Mouse (Mus musculus): ENCODE measurements around the gene Cdkal1. TPM values are rescaled to one million over a fixed set of nuclear protein-coding genes. Genes with fewer than 3 reads are reported as not detected.

The Cdkal1 gene
- polyA plus RNA-seq, 1 experiment from 2014 or later: 31.8 TPM

GRCm38 (mm10) chr13:29407619-29408018 lies 447.9 kb downstream of the Cdkal1 start:
- H3K36me3 ChIP-seq: no peaks in the 10 kb centered on the region
- no peak overlapping the region for H3K9ac ChIP-seq
- H3K27me3 ChIP-seq: no peaks in the 10 kb centered on the region
- H3K9me3 ChIP-seq: no peaks in the 10 kb centered on the region
- 64% methylated on average over 1 of the region's 1 CpGs for WGBS
- ATAC-seq (ENCODE audit: insufficient number of reproducible peaks, low FRiP score, low TSS enrichment, low read depth): no peak
- H3K4me1 ChIP-seq: no peaks in the 10 kb centered on the region
- H3K4me2 ChIP-seq: no peak overlapping the region
- H3K4me3 ChIP-seq: no peak overlapping the region
- no peak overlapping the region for H3K27ac ChIP-seq

GRCm38 (mm10) chr13:29405316-29405715 lies 450.2 kb downstream of the Cdkal1 start:
- no peak overlapping the region for H3K9ac ChIP-seq
- 0 out of 2 replicates have a peak, but pooled peaks cover under 1% of the 10 kb centered on the region for H3K4me1 ChIP-seq
- no peak overlapping the region for H3K4me2 ChIP-seq
- no peaks in the 10 kb centered on the region for H3K9me3 ChIP-seq
- no peaks in the 10 kb centered on the region for H3K36me3 ChIP-seq
- no peak overlapping the region for H3K27ac ChIP-seq
- ATAC-seq (ENCODE audit: insufficient number of reproducible peaks, low FRiP score, low TSS enrichment, low read depth): no peak
- WGBS: 33% methylated on average over 5 of the region's 5 CpGs
- H3K4me3 ChIP-seq: no peak overlapping the region
- H3K27me3 ChIP-seq: no peaks in the 10 kb centered on the region

GRCm38 (mm10) chr13:29403217-29403616 lies 452.3 kb downstream of the Cdkal1 start:
- 59% methylated on average over 5 of the region's 5 CpGs for WGBS
- H3K4me1 ChIP-seq: peaks cover 4% of the 10 kb centered on the region; the same call in 1 of the 2 replicates
- no peak for ATAC-seq (ENCODE audit: insufficient number of reproducible peaks, low FRiP score, low TSS enrichment, low read depth)

GRCm38 (mm10) chr13:29402526-29403040 lies 452.9 kb downstream of the Cdkal1 start:
- no peak overlapping the region for H3K4me3 ChIP-seq
- no peak for ATAC-seq (ENCODE audit: insufficient number of reproducible peaks, low FRiP score, low TSS enrichment, low read depth)
- H3K36me3 ChIP-seq: no peaks in the 10 kb centered on the region
- WGBS: 33% methylated on average over 3 of the region's 3 CpGs
- H3K27me3 ChIP-seq: no peaks in the 10 kb centered on the region
- no peak overlapping the region for H3K27ac ChIP-seq
- H3K9me3 ChIP-seq: no peaks in the 10 kb centered on the region
- no peak overlapping the region for H3K4me2 ChIP-seq
- H3K4me1 ChIP-seq: peaks cover 4% of the 10 kb centered on the region; the same call in 1 of the 2 replicates
- no peak overlapping the region for H3K9ac ChIP-seq

More at GRCm38 (mm10) chr13:29403217-29403616, 452.3 kb downstream of the Cdkal1 start:
- Histone ChIP-seq H3K4me3 (no peak overlapping the region), H3K4me2 (no peak overlapping the region), H3K27me3 (no peaks in the 10 kb centered on the region), H3K27ac (no peak overlapping the region), H3K36me3 (no peaks in the 10 kb centered on the region), H3K9me3 (no peaks in the 10 kb centered on the region), H3K9ac (no peak overlapping the region)

GRCm38 (mm10) chr13:29399908-29400307 lies 455.6 kb downstream of the Cdkal1 start:
- no peaks in the 10 kb centered on the region for H3K27me3 ChIP-seq
- no peak overlapping the region for H3K4me2 ChIP-seq
- no peaks in the 10 kb centered on the region for H3K9me3 ChIP-seq
- no peak overlapping the region for H3K4me3 ChIP-seq
- H3K27ac ChIP-seq: no peak overlapping the region
- H3K9ac ChIP-seq: no peak overlapping the region
- 21% methylated on average over 5 of the region's 5 CpGs for WGBS
- no peak for ATAC-seq (ENCODE audit: insufficient number of reproducible peaks, low FRiP score, low TSS enrichment, low read depth)
- H3K4me1 ChIP-seq: peaks cover 4% of the 10 kb centered on the region; the same call in 1 of the 2 replicates
- no peaks in the 10 kb centered on the region for H3K36me3 ChIP-seq

GRCm38 (mm10) chr13:29398456-29398855 lies 457.0 kb downstream of the Cdkal1 start:
- no peak overlapping the region for H3K4me2 ChIP-seq

GRCm38 (mm10) chr13:29395694-29396093 lies 459.8 kb downstream of the Cdkal1 start:
- Histone ChIP-seq H3K4me3 (no peak overlapping the region), H3K4me1 (peaks cover 4% of the 10 kb centered on the region; the same call in 1 of the 2 replicates), H3K4me2 (no peak overlapping the region), H3K36me3 (no peaks in the 10 kb centered on the region), H3K27me3 (no peaks in the 10 kb centered on the region), H3K9me3 (no peaks in the 10 kb centered on the region), H3K27ac (no peak overlapping the region), H3K9ac (no peak overlapping the region)
- ATAC-seq (ENCODE audit: insufficient number of reproducible peaks, low FRiP score, low TSS enrichment, low read depth): no peak
- WGBS: 39% methylated on average over 4 of the region's 4 CpGs

More at GRCm38 (mm10) chr13:29398456-29398855, 457.0 kb downstream of the Cdkal1 start:
- H3K9me3 ChIP-seq: no peaks in the 10 kb centered on the region
- H3K9ac ChIP-seq: no peak overlapping the region
- H3K4me3 ChIP-seq: no peak overlapping the region
- WGBS: 35% methylated on average over 2 of the region's 2 CpGs
- peaks cover 4% of the 10 kb centered on the region; the same call in 1 of the 2 replicates for H3K4me1 ChIP-seq
- no peak overlapping the region for H3K27ac ChIP-seq
- no peaks in the 10 kb centered on the region for H3K27me3 ChIP-seq
- no peaks in the 10 kb centered on the region for H3K36me3 ChIP-seq
- no peak for ATAC-seq (ENCODE audit: insufficient number of reproducible peaks, low FRiP score, low TSS enrichment, low read depth)

- Histone ChIP-seq H3K27me3 (no peaks in the 10 kb centered on the region), H3K9me3 (no peaks in the 10 kb centered on the region), H3K36me3 (no peaks in the 10 kb centered on the region), H3K27ac (no peak overlapping the region), H3K4me1 (no peaks in the 10 kb centered on the region), H3K4me3 (no peak overlapping the region), H3K4me2 (no peak overlapping the region), H3K9ac (no peak overlapping the region)
- ATAC-seq (ENCODE audit: insufficient number of reproducible peaks, low FRiP score, low TSS enrichment, low read depth): no peak
- 69% methylated on average over 5 of the region's 5 CpGs for WGBS
Observed at GRCm38 (mm10) chr13:29390025-29390424, 465.4 kb downstream of the Cdkal1 start.

- Histone ChIP-seq H3K9ac (no peak overlapping the region), H3K4me3 (no peak overlapping the region), H3K9me3 (no peaks in the 10 kb centered on the region), H3K27ac (no peak overlapping the region), H3K4me1 (no peaks in the 10 kb centered on the region), H3K4me2 (no peak overlapping the region), H3K27me3 (no peaks in the 10 kb centered on the region), H3K36me3 (no peaks in the 10 kb centered on the region)
- 89% methylated on average over 3 of the region's 3 CpGs for WGBS
- ATAC-seq (ENCODE audit: insufficient number of reproducible peaks, low FRiP score, low TSS enrichment, low read depth): no peak
Observed at GRCm38 (mm10) chr13:29388918-29389317, 466.6 kb downstream of the Cdkal1 start.

- Histone ChIP-seq H3K27ac (no peak overlapping the region), H3K4me1 (no peaks in the 10 kb centered on the region), H3K27me3 (no peaks in the 10 kb centered on the region), H3K4me3 (no peak overlapping the region), H3K9ac (no peak overlapping the region), H3K9me3 (no peaks in the 10 kb centered on the region), H3K36me3 (no peaks in the 10 kb centered on the region), H3K4me2 (no peak overlapping the region)
- no peak for ATAC-seq (ENCODE audit: insufficient number of reproducible peaks, low FRiP score, low TSS enrichment, low read depth)
- WGBS: 64% methylated on average over 2 of the region's 2 CpGs
Observed at GRCm38 (mm10) chr13:29377572-29377971, 477.9 kb downstream of the Cdkal1 start.

GRCm38 (mm10) chr13:29371916-29372315 lies 483.6 kb downstream of the Cdkal1 start:
- Histone ChIP-seq H3K4me2 (no peak overlapping the region), H3K4me1 (peaks cover 4% of the 10 kb centered on the region; the same call in 1 of the 2 replicates), H3K27me3 (no peaks in the 10 kb centered on the region), H3K36me3 (no peaks in the 10 kb centered on the region), H3K4me3 (no peak overlapping the region), H3K27ac (no peak overlapping the region), H3K9me3 (no peaks in the 10 kb centered on the region), H3K9ac (no peak overlapping the region)
- ATAC-seq (ENCODE audit: insufficient number of reproducible peaks, low FRiP score, low TSS enrichment, low read depth): no peak
- 38% methylated on average over 3 of the region's 3 CpGs for WGBS

GRCm38 (mm10) chr13:29371466-29371771 lies 484.1 kb downstream of the Cdkal1 start:
- Histone ChIP-seq H3K27ac (no peak overlapping the region), H3K9ac (no peak overlapping the region), H3K9me3 (no peaks in the 10 kb centered on the region), H3K4me3 (no peak overlapping the region), H3K27me3 (no peaks in the 10 kb centered on the region), H3K36me3 (no peaks in the 10 kb centered on the region), H3K4me2 (no peak overlapping the region), H3K4me1 (peaks cover 4% of the 10 kb centered on the region; the same call in 1 of the 2 replicates)
- no peak for ATAC-seq (ENCODE audit: insufficient number of reproducible peaks, low FRiP score, low TSS enrichment, low read depth)
- 48% methylated on average over 4 of the region's 4 CpGs for WGBS

Data from limb, embryonic 15.5 days (tissue).